Mouse (Mus musculus) adipocyte (in vitro differentiated cells): Measurements from ENCODE around the gene Satb1.

Source experiments
- DNase-seq: peaks from one replicate; pipeline ENCODE4 v3.0.0-alpha.2; 2016; ENCODE audit warnings: low spot score

Gene Satb1

GRCm38 (mm10) chr17:51826461-51826860 is 6.6 kb downstream of the Satb1 start:
- no peak for DNase-seq

- DNase-seq = no peak
Measured at GRCm38 (mm10) chr17:51814301-51814700, 18.8 kb downstream of the Satb1 start.

GRCm38 (mm10) chr17:51813784-51814120 is 19.3 kb downstream of the Satb1 start:
- DNase-seq = no peak

GRCm38 (mm10) chr17:51812942-51813783 is 19.9 kb downstream of the Satb1 start:
- no peak for DNase-seq

- DNase-seq = no peak
Measured at GRCm38 (mm10) chr17:51812261-51812941, 20.7 kb downstream of the Satb1 start.

GRCm38 (mm10) chr17:51811911-51812260 is 21.2 kb downstream of the Satb1 start:
- no peak for DNase-seq

- no peak for DNase-seq
Measured at GRCm38 (mm10) chr17:51811086-51811868, 21.8 kb downstream of the Satb1 start.

- no peak for DNase-seq
Measured at GRCm38 (mm10) chr17:51807429-51807828, 25.7 kb downstream of the Satb1 start.

- DNase-seq = no peak
Measured at GRCm38 (mm10) chr17:51806124-51806960, 26.7 kb downstream of the Satb1 start.

- no peak for DNase-seq
Measured at GRCm38 (mm10) chr17:51800208-51800607, 32.9 kb downstream of the Satb1 start.

- DNase-seq = no peak
Measured at GRCm38 (mm10) chr17:51796459-51796858, 36.6 kb downstream of the Satb1 start.

GRCm38 (mm10) chr17:51791226-51791625 is 41.9 kb downstream of the Satb1 start:
- no peak for DNase-seq

- no peak for DNase-seq
Measured at GRCm38 (mm10) chr17:51790387-51791060, 42.6 kb downstream of the Satb1 start.

GRCm38 (mm10) chr17:51789777-51790176 is 43.3 kb downstream of the Satb1 start:
- DNase-seq = no peak

GRCm38 (mm10) chr17:51789098-51789497 is 44.0 kb downstream of the Satb1 start:
- no peak for DNase-seq

- DNase-seq = no peak
Measured at GRCm38 (mm10) chr17:51787955-51788354, 45.1 kb downstream of the Satb1 start.

GRCm38 (mm10) chr17:51786050-51786449 is 47.0 kb downstream of the Satb1 start:
- DNase-seq = no peak

- DNase-seq = no peak
Measured at GRCm38 (mm10) chr17:51784935-51785334, 48.2 kb downstream of the Satb1 start.

- no peak for DNase-seq
Measured at GRCm38 (mm10) chr17:51783591-51784279, 49.4 kb downstream of the Satb1 start.

GRCm38 (mm10) chr17:51780036-51780435 is 53.1 kb downstream of the Satb1 start:
- no peak for DNase-seq

GRCm38 (mm10) chr17:51778961-51779360 is 54.1 kb downstream of the Satb1 start:
- DNase-seq = no peak
